ENCODE assay signal across 21 mouse cellular contexts in genomic region chr9:71035286-71035685, GRCm38 (mm10).
DNase-seq lines count a peak whose midpoint lies in the region; TF ChIP-seq lines count a peak whose summit lies in the region.
"Had no signal": no experiment of that assay in that cellular context is flagged by ENCODE, and none has a peak within 500 bp of the region (broad histone marks: within the 10 kb centered on the region; RNA-seq: fewer than 3 reads in every experiment).

No protein-coding gene starts in this region.

- TF ChIP-seq POLR2A in bone marrow macrophage, adult 2 months (IDR thresholded peaks at IDR 0.05; ENCODE audit: borderline replicate concordance, low read depth, low read length): no peak

- H3K36me3 ChIP-seq in splenic B cell, adult 2 months (ENCODE audit: control insufficient read depth, insufficient read depth, low read length, poor library complexity, severe bottlenecking): no peaks in the 10 kb centered on the region
- H3K36me3 ChIP-seq: forebrain, embryonic 10.5 days; G1E; heart, embryonic 10.5 days; heart, embryonic 13.5 days; hindbrain, embryonic 12.5 days; hindbrain, embryonic 15.5 days had no signal

- peak; percentile 27 to 48 for DNase-seq in spleen, postnatal 36 days (ENCODE audit: low spot score in 2 of 2)
- no peak for DNase-seq in spleen, postnatal 14 days (ENCODE audit: low spot score in 2 of 2)
- DNase-seq in splenic B cell, adult 2 months (ENCODE audit: low read depth, low spot score): peak; percentile 56
- no peak for DNase-seq in kidney, postnatal 25 days
- no peak for DNase-seq in kidney, adult 8-10 months
- DNase-seq: adrenal gland, postnatal 10 days; adrenal gland, postnatal 36 days; cerebellum, adult 11-12 months; cerebellum, adult 9-10 months; cerebellum, postnatal 14 days; gastrocnemius, postnatal 25 days; heart, adult 2 months had no signal

- H3K4me3 ChIP-seq in bone marrow macrophage, adult 2 months (ENCODE audit: insufficient read depth, low read length): no peak overlapping the region
- H3K4me3 ChIP-seq: forebrain, embryonic 10.5 days; forebrain, embryonic 13.5 days; heart, adult 2 months; heart, embryonic 10.5 days; heart, embryonic 13.5 days; hindbrain, embryonic 12.5 days; hindbrain, embryonic 15.5 days had no signal

- no peaks in the 10 kb centered on the region for H3K27me3 ChIP-seq in splenic B cell, adult 2 months (ENCODE audit: control insufficient read depth, insufficient read depth, low read length, poor library complexity, severe bottlenecking)
- H3K27me3 ChIP-seq: forebrain, embryonic 13.5 days; heart, embryonic 13.5 days; hindbrain, embryonic 12.5 days; hindbrain, embryonic 15.5 days; Patski had no signal

- TF ChIP-seq CTCF in bone marrow macrophage, adult 2 months (IDR thresholded peaks at IDR 0.05; ENCODE audit: low read depth, low read length): no peak

- H3K4me1 ChIP-seq in bone marrow macrophage, adult 2 months (ENCODE audit: control insufficient read depth, insufficient read depth, low read length): peaks cover 6% of the 10 kb centered on the region
- H3K4me1 ChIP-seq: forebrain, embryonic 10.5 days; forebrain, embryonic 13.5 days; heart, embryonic 10.5 days; hindbrain, embryonic 12.5 days; hindbrain, embryonic 15.5 days had no signal

- peak overlapping the region; percentile 29; the same call in 1 of the 2 replicates for H3K27ac ChIP-seq in bone marrow macrophage, adult 2 months (ENCODE audit: insufficient read depth, low read depth, low read length)
- H3K27ac ChIP-seq: forebrain, embryonic 10.5 days; forebrain, embryonic 13.5 days; heart, adult 2 months; heart, embryonic 10.5 days; heart, embryonic 13.5 days; hindbrain, embryonic 12.5 days; hindbrain, embryonic 15.5 days had no signal

Comparison
In these comparisons a context has a peak if more than half of its experiments do, and no peak if none do; other contexts are left out.
1. DNase-seq: peak in spleen, postnatal 36 days (2 of 2) and splenic B cell, adult 2 months (single experiment); none in spleen, postnatal 14 days (0 of 2), kidney, postnatal 25 days (0 of 2) and kidney, adult 8-10 months (0 of 2).